Mouse (Mus musculus) cerebellum, adult 2 months (tissue): Measurements from ENCODE around the gene Plcb3. TPM values are rescaled to one million over a fixed set of nuclear protein-coding genes. Genes with fewer than 3 reads are reported as not detected.

ENCODE experiments used
- DNase-seq, 2 experiments: peaks; one replicate each; pipeline ENCODE4 v3.0.0; 2021
- H3K27ac ChIP-seq: fragments of 200-500 bp; 2 replicates; pipeline ENCODE4 v1.5.1; 2012; ENCODE audit warnings: low read length, control low read depth, inconsistent platforms; ENCODE audit not compliant: insufficient read depth
- H3K27me3 ChIP-seq: fragments of 200-500 bp; 2 replicates; pipeline ENCODE4 v1.6.1; 2012; ENCODE audit warnings: inconsistent platforms, mild to moderate bottlenecking, low read length, moderate library complexity; ENCODE audit not compliant: control insufficient read depth, insufficient read depth
- H3K4me1 ChIP-seq: fragments of 200-500 bp; 2 replicates; pipeline ENCODE4 v1.6.1; 2011; ENCODE audit warnings: low read length; ENCODE audit not compliant: control insufficient read depth, insufficient read depth
- H3K4me3 ChIP-seq: fragments of 200-500 bp; replicated peaks from 2 replicates; pipeline ENCODE3; 2011; ENCODE audit warnings: mild to moderate bottlenecking, low read depth, low read length, control low read depth; ENCODE audit not compliant: insufficient read depth
- CTCF ChIP-seq: fragments of 200-500 bp; IDR thresholded peaks from 2 replicates; pipeline ENCODE4 v1.5.1; 2011; ENCODE audit warnings: low read depth, mild to moderate bottlenecking, control low read depth, low read length, moderate library complexity, borderline replicate concordance; ENCODE audit not compliant: insufficient read depth
- POLR2A ChIP-seq: fragments of 200-500 bp; IDR thresholded peaks from 2 replicates; pipeline ENCODE4 v1.6.1; 2011; ENCODE audit warnings: low read length, control low read depth, borderline replicate concordance; ENCODE audit not compliant: insufficient read depth
- WGBS: fragments of 180-500 bp; shearing (Covaris S2); methylation state at CpG from one replicate; pipeline ENCODE4 v1.1.7; 2018; 5-methylcytosine and 5-hydroxymethylcytosine counted together
- polyA plus RNA-seq: library from polyadenylated mRNA; depleted of rRNA; stranded (reverse); fragments of >200 nt; gene quantifications from 2 replicates; pipeline ENCODE4 v1.2.3, GENCODE M21; 2012

The Plcb3 gene
- polyA plus RNA-seq, 1 experiment: 53.2 TPM

DNA sequence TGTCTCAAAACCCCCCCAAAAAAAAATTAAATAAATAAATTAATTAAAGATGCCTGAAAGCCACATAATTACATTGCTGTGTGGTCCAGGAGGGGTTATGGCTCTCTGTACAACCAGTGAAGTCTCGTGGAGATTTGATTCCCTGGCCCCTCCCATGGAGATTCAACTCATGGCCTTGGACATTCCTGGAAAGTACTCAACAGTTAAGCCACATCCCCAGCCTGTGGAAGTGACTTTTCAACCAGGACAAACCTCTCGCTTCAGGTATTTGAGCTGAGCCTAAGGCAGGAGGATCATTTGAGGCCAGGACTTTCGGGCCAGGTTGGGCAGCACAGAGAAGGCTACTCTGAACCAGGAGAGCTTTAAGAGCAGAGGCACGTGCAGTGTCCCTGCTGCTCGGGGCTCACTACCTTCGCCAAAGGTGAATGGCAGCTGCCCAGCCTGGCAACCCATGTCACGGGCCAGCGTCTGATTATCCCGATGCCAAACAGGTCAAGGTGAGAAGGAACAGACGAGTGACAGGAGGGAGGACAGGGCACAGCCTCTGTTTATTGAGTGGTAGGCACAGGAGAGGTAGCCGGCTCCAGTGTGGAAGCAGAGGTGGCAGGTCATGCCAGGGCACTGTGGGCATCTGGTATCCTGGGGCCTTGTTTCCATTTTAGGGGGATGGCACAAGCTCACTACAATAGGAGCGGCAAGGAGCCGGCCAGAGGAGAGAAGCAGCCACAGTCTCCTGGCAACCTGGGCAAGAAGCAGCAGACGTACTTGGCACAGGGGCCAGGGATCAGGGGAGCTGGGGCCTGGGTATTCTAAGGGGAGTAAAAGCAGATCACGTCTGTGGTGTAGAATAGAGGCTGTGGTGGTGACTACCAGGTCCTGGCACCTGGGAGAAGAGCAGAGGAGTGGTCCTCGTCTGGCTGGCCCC lies 38.5 kb downstream of the Plcb3 start:
- WGBS: 16% methylated on average over 16 of the region's 16 CpGs
- peak overlapping the region; percentile 77 for H3K27ac ChIP-seq
- peaks cover 34% of the 10 kb centered on the region for H3K4me1 ChIP-seq
- peak overlapping the region; percentile 8 for H3K4me3 ChIP-seq
- TF ChIP-seq CTCF: no peak
- no peak for TF ChIP-seq POLR2A
- DNase-seq: peak; percentile 76 to 80
- no peaks in the 10 kb centered on the region for H3K27me3 ChIP-seq

DNA sequence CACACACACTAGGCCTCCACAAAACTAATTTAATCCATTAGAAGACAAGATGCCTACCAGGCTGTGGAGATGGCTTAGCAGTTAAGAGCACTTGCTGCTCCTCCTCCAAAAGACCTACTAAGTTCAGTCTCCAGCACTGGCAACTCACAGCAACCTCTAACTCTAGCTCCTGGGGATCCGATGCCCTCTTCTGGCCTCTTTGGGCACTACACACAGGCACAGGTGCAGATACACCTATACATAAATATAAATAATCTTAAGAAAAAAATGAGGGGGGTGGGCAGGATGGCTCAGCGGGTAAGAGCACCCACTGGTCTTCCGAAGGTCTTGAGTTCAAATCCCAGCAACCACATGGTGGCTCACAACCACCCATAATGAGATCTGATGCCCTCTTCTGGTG lies 40.0 kb downstream of the Plcb3 start:
- peak in 1 of 2 experiments; percentile 46 for DNase-seq
- H3K27me3 ChIP-seq: no peaks in the 10 kb centered on the region
- no peak overlapping the region for H3K4me3 ChIP-seq
- H3K27ac ChIP-seq: no peak overlapping the region
- TF ChIP-seq POLR2A (no peak), CTCF (no peak)
- 28% methylated on average over 3 of the region's 3 CpGs for WGBS
- H3K4me1 ChIP-seq: peaks cover 34% of the 10 kb centered on the region

DNA sequence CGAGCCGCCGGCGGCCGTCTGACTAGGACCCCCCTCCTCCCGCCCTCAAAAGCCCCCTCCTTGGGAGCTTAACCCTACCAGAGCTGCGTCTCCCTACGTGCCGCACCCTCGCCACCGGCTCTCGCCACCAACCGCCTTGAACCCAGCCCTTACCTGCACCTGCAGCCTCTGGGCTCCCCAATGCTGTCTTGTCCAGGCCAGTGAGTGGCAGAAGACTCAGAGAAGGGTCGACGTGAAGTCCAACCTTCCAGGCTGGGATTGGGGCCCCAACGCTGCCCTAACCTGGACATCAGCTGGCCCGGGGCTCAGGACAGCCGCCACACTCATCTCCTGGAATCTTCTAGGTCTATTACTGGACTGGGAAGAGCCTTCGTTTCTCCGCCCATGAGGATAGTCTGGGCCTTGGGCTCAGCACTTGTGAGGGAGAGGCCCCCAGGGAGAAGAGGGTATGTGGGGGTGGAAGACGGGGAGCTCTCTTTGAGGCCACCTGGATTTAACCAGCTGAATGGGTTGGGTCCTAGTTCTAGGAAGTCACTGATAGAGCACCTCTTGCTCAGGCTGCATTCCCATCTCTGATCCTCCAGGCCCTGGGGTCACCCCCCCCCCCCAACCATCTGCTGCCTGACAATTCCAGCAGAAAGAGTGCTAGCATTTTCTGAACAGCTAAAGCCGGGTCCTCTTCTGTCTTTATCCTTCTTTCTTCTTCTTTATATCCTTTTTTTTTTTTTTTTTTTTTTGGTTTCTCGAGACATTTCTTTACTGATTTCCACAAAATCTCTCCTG lies 41.9 kb downstream of the Plcb3 start, which contains the start of gene Kcnk4:
Gene Kcnk4, minus strand, starts transcription at position 321 of the 783 bp plus-strand sequence.
- DNase-seq: peak in 1 of 2 experiments; percentile 57
- no peak for TF ChIP-seq CTCF
- no peak for TF ChIP-seq POLR2A
- 21% methylated on average over 23 of the region's 23 CpGs for WGBS
- H3K27me3 ChIP-seq: no peaks in the 10 kb centered on the region
- no peak within 1 kb of the TSS for H3K27ac ChIP-seq
- peaks cover 22% of the 10 kb centered on the region for H3K4me1 ChIP-seq
- peak within 1 kb of the TSS; percentile 53 for H3K4me3 ChIP-seq

DNA sequence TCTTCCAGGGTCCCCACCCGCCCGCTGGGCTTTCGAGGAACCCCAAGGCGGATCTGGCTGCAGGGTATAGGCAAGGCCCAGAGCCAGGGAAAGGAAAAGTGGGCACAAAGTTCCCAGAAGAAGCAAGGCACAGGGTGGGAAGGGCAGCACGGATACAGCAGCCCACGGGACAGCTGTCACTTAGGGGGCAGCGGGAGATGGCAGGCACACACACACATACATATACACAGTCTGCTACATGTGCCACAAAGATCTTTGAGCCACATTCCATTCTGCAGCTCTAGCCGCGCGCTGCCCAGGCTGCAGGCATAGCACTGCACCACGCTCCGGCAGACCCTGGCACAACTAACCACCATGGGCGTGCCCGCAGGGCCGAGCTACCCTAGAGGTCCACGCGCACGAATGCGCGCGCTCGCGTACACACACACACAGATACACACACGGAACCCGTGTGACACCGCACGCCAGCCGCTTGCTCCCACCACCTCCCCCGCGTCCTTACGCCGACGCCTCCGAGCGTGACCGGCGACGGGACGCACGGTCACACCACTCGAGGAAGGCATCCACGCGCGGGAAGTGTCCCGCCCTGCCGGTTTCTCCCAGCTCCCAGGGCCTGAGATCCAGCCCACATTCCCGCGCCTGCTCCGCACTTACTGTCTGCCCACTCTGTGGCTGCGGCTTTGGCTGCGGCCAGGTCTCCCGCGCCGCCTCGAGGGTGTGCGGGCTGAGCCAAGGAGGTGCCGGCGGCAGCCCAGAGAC lies 42.7 kb downstream of the Plcb3 start:
- no peak overlapping the region for H3K27ac ChIP-seq
- 4% methylated on average over 58 of the region's 58 CpGs for WGBS
- peak; percentile 70 to 73 for DNase-seq
- TF ChIP-seq CTCF: no peak
- peak; percentile 51; the same call in 1 of the 2 replicates for TF ChIP-seq POLR2A
- no peaks in the 10 kb centered on the region for H3K27me3 ChIP-seq
- peak overlapping the region; percentile 53 for H3K4me3 ChIP-seq
- peaks cover 16% of the 10 kb centered on the region for H3K4me1 ChIP-seq

DNA sequence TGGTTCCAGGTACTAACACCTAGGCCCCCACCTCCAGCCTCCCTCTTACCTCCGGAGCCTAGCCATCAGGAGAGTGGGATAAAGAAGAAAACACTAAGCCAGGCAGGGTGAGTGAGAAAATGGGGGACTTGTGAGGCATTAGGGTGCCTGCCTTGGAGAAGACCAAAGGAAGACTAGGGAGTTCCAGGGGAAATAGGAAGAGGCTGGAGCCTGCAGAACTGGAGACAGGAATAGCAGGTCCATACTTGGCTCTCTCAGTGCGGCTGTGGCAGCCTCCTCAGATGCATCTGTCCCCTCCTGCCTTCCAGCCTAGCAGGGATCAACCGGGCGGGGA lies 43.2 kb downstream of the Plcb3 start:
- peaks cover 11% of the 10 kb centered on the region for H3K4me1 ChIP-seq
- no peak overlapping the region for H3K4me3 ChIP-seq
- H3K27ac ChIP-seq: no peak overlapping the region
- peak in 1 of 2 experiments; percentile 49 for DNase-seq
- WGBS: 53% methylated on average over 4 of the region's 4 CpGs
- H3K27me3 ChIP-seq: no peaks in the 10 kb centered on the region
- TF ChIP-seq POLR2A: no peak
- TF ChIP-seq CTCF: no peak

DNA sequence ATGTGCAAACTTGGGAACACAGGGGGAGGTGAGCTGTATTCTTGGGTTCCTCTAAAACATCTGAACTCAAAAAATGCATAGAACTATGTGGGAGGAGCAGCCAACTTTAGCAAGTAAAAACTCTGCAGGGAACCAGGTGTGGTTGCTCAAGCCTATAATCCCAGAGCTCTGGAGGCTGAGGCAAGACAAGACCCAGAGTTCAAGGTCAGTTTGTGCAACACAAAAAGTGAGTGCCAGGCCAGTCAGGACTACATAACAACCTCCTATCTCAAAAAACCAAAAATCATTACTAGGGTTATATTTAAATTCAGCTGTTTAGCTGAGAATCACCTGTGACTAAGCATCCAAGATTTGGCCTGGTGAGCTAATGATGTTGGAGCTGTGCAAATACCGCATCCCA lies 44.3 kb downstream of the Plcb3 start:
- DNase-seq: no peak
- peaks cover 5% of the 10 kb centered on the region for H3K4me1 ChIP-seq
- TF ChIP-seq POLR2A: no peak
- TF ChIP-seq CTCF: no peak
- no peaks in the 10 kb centered on the region; the same call in 1 of the 2 replicates for H3K27me3 ChIP-seq
- WGBS: 88% methylated on average over 1 of the region's 1 CpGs
- H3K4me3 ChIP-seq: no peak overlapping the region
- no peak overlapping the region for H3K27ac ChIP-seq

DNA sequence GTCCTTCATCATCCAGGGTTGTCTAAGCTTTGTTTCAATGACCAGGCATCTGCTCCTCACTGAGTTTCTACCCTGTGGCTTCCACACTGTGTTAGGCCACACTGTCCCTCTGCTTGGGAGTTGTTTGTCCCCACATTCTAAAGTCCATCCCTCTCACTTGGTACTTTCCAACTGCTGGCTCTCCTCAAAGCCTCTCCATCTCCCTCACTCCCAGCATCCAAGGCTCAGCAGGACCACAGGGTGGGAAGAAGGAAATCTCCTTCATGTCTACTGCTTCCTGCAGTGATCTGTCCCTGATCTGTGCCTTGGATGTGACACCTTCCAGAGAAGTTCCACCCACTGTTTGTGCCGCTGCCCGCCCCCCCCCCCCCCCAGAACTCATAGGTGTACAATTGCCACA lies 45.3 kb downstream of the Plcb3 start:
- Histone ChIP-seq H3K27me3 (no peaks in the 10 kb centered on the region; the same call in 1 of the 2 replicates), H3K4me1 (peaks cover 5% of the 10 kb centered on the region), H3K4me3 (no peak overlapping the region), H3K27ac (no peak overlapping the region)
- no peak for TF ChIP-seq POLR2A
- TF ChIP-seq CTCF: no peak
- WGBS: 27% methylated on average over 2 of the region's 2 CpGs
- peak in 1 of 2 experiments; percentile 42 for DNase-seq
